Mouse (Mus musculus): ENCODE measurements at regions not wholly inside any gene's neighbourhood (a gene's known extent, or its start where the extent isn't known, plus 50 kb on each side); places are given as distances from the start of the nearest gene placed in this dataset.
A peak's percentile ranks its signal among the peaks of the same experiment; 100 is the strongest.

GRCm38 (mm10) chr9:67154062-67154461 lies 104.9 kb upstream of the Tpm1 start:
- TF ChIP-seq EP300 (optimal IDR thresholded peaks at IDR 0.05) (no peak), CTCF (IDR thresholded peaks at IDR 0.05; ENCODE audit: low read depth) (peak; percentile 32)

Measured in stomach, postnatal 0 days (tissue).